Mouse (Mus musculus) heart, postnatal 4 days (tissue): ENCODE data around the gene A030003K21Rik. TPM values are rescaled to one million over a fixed set of nuclear protein-coding genes. Genes with fewer than 3 reads are reported as not detected.

Source experiments
- DNase-seq: peaks from one replicate; pipeline ENCODE4 v3.0.0; 2021
- total RNA-seq, 2 experiments: library from RNA; stranded (reverse); gene quantifications; 2 replicates each; pipeline ENCODE4 v1.2.3; 2021

A030003K21Rik gene
- total RNA-seq, 2 experiments from 2014 or later: not detected

GRCm38 (mm10) chr1:82905886-82906285, 37.3 kb downstream of the A030003K21Rik start:
- DNase-seq: no peak

GRCm38 (mm10) chr1:82901201-82901600, 42.0 kb downstream of the A030003K21Rik start:
- no peak for DNase-seq

GRCm38 (mm10) chr1:82900567-82900966, 42.6 kb downstream of the A030003K21Rik start:
- DNase-seq: no peak

- no peak for DNase-seq
Measured at GRCm38 (mm10) chr1:82893269-82893668, 49.9 kb downstream of the A030003K21Rik start.

Other genes with a start within 250 kb of the A030003K21Rik start
- gene Mff, start 218.5 kb downstream of the A030003K21Rik start, total RNA-seq: 100 to 1,000 TPM; 190 to 206 TPM
- not detected for gene Tm4sf20, start 174.9 kb downstream of the A030003K21Rik start, total RNA-seq
- not detected for gene Gm47791, start 172.1 kb downstream of the A030003K21Rik start, total RNA-seq
- gene Agfg1, start 103.9 kb downstream of the A030003K21Rik start, total RNA-seq: 10 to 100 TPM; 48.5 to 50.8 TPM
- under 1 TPM; 0.36 to 0.56 TPM for gene A030005L19Rik, start 30.1 kb downstream of the A030003K21Rik start, total RNA-seq
- not detected for gene A030014E15Rik, start 18.5 kb downstream of the A030003K21Rik start, total RNA-seq
- not detected for gene Gm6217, start 12.0 kb downstream of the A030003K21Rik start, total RNA-seq
- not detected for gene Gm7544, start 12.6 kb upstream of the A030003K21Rik start, total RNA-seq
- not detected for gene Gm47955, start 16.9 kb upstream of the A030003K21Rik start, total RNA-seq
- not detected for gene Gm47959, start 57.2 kb upstream of the A030003K21Rik start, total RNA-seq
- gene Slc19a3, start 95.1 kb upstream of the A030003K21Rik start, total RNA-seq: 1 to 10 TPM in 1 of 2 experiments, under 1 TPM in 1; 0.83 to 1.5 TPM
- not detected for gene Krtap28-10, start 99.1 kb upstream of the A030003K21Rik start, total RNA-seq
- not detected for gene Gm47969, start 101.5 kb upstream of the A030003K21Rik start, total RNA-seq
- gene A030005K14Rik, start 116.0 kb upstream of the A030003K21Rik start, total RNA-seq: not detected
- gene Krtap28-13, start 117.5 kb upstream of the A030003K21Rik start, total RNA-seq: not detected
- not detected for gene Ccl20, start 173.4 kb upstream of the A030003K21Rik start, total RNA-seq
- not detected for gene Daw1, start 216.4 kb upstream of the A030003K21Rik start, total RNA-seq